Mouse (Mus musculus): Measurements from ENCODE around the gene Atp8a1. TPM values are rescaled to one million over a fixed set of nuclear protein-coding genes. Genes with fewer than 3 reads are reported as not detected.

The Atp8a1 gene
- polyA plus RNA-seq, 1 experiment: 2.6 TPM

DNA sequence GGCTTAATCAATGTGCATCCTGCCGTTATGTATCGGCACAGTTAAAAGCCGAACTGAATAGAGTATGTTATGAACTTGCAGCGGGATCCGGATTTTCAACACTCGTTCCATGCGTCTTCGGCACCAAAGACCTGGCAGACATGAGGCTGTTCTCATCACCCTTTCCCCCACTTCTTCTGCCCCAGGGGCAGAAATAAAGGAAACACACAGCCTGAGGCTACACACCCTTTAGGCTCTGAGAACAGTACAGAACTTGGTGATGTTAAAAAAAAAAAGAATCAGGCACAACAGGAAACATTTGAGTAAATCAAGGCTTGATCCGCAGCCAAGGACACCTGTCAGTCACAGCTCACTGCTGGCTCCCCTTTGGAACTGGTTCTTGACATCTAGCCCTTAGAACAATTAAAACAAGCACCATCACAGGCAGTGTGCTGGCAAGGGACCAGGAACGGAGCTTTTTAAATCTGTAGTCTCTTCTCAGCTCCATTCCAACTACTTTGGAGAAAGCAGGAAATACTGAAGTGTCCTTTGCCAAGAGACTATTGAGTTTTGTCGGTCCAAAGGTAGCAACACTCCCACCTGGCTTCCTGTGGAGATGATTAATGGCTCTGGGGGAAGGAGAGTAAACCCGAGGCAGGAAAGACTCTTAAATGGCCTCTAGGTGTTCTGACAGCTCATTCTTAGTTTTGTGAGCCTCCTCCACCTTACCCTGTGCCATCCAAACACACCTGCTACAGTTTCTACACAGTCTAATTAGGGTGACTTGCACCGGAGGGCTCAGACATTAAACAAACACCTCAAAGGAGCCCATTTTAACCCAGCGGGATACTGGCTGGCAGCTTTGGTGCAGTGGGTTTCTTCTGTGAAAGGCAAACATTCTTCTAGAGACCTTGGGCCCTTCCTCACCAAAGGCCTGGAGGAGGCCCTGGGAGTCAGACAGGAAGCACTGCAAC is 50.0 kb downstream of the Atp8a1 start:
- DNase-seq (ENCODE audit: low read depth, low spot score): peak; percentile 70
- WGBS: 24% methylated on average over 14 of the region's 14 CpGs

DNA sequence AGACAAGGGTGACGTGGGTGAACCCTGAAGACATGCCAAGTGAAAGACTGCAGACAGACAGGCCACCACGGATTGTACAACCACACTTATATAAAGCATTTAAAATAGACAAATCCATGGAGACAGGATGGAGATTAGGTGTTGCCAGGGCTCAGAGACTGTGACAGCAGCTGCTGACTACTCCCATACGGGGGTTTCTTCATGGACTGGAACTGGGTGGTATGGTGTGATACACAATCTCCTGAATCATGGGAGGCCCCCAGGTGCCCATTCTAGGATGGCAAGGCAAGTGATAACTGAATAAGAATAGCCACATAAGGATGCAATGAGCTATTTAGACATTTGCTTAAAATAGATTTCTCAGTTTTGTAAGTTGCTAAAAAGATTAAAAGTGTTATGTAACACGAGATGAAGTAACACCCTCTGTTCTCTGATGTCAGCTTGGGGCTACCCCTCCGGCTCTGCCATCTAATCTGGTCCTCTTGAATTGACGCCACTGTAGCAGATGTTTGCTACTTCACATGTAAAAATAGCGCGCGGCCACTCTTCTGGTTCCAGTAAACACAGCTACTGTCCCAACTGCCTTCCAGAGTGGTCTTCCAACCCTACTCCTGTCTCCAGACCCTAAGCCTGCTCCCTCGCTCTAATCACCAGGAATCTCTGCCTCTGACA is 53.0 kb downstream of the Atp8a1 start:
- no peak for DNase-seq (ENCODE audit: low read depth, low spot score)
- 86% methylated on average over 10 of the region's 10 CpGs for WGBS

DNA sequence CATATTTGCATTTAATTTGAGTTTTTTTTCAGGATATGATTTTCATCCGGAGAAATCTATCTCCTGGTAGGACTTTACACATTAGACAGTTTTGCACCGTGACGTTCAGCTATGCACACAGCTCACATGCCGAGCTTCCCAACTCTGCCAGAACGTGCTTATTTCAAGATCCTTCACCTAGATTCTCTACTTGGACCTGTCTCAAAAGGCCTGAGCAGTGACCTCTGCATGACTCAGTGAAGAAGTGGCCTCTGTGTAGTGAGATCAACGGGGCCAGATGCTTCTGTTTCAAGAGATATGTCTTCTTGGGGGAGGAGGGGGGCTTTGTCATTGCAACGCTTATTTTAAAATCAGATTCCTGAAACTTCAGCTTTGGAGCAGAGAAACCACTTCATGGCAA is 64.5 kb downstream of the Atp8a1 start:
- WGBS: 84% methylated on average over 7 of the region's 7 CpGs
- DNase-seq (ENCODE audit: low read depth, low spot score): no peak

DNA sequence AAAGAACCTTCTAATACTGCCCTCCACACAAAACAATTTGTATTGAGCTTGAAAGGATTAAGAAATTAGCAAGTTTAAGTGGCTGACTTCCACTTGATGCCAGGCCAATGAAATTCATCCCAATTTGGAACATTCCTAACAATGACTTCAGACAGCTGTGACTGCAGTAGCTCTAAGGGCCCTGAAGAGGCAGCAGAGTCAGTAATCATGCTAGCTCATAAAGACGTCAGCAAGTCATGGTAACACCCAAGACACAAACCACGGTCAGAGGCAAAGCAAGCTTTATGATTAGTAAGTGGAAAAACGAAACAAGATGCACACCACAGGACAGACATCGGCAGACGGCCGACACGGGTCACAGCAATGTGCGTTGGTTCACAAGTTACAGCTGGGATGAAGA is 69.2 kb downstream of the Atp8a1 start:
- 42% methylated on average over 8 of the region's 8 CpGs for WGBS
- no peak for DNase-seq (ENCODE audit: low read depth, low spot score)

DNA sequence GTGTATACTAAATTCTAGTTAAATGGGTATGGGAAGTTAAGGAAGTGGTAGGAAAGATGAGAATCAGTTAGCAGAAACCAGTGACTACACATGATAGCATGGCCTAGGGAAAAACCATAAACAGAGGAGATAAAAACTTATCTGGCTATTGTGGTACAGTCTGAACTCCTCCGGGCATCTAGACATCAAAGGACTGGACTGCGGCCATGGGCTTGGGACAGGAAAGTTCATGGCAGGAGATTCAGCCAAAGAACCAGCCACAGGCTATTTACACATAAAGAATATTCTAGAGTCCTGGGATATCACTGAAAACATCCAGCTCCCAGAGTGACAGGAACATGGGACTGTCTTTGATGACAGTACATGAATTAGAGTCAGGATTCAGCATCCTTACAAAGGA is 73.0 kb downstream of the Atp8a1 start:
- WGBS: 93% methylated on average over 2 of the region's 2 CpGs
- DNase-seq (ENCODE audit: low read depth, low spot score): no peak

DNA sequence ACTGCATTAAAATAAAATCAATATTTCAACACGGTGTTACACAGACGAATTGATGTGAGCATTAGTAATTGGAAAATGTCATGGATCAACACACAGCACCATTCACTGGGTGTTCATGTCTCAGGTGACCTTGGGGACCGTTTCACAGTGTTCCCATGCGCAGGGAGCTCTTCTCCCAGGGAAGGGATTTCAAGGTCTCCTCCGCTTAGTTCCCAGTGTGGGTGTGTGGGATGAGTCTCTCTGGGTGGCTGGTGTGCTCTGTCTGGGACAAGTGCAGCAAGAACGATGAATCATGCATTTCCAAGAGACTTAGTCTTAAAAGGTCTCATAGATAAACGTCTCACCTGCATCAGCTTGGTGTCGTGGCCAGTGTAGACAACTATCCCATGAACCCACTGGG is 78.5 kb downstream of the Atp8a1 start:
- WGBS: 90% methylated on average over 8 of the region's 8 CpGs
- DNase-seq (ENCODE audit: low read depth, low spot score): no peak

DNA sequence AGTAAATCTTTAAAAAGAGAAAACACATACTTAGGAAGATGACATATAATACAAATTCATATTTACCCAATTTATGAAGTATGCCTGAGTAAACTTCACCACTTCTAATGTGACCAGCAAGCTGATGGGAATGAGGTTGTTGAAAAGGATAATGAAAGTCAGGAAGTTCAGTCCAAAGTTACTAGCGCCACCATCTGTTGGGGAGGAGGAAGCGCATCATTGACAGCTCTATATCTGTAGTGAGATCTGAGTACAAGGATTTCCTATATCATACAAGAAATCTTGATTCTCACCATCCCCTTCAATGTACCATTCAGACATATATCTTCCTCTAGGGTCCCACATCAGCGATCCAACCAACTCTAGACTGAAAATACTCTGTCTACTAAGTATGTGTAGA is 82.4 kb downstream of the Atp8a1 start:
- no peak for DNase-seq (ENCODE audit: low read depth, low spot score)
- 96% methylated on average over 3 of the region's 3 CpGs for WGBS

DNA sequence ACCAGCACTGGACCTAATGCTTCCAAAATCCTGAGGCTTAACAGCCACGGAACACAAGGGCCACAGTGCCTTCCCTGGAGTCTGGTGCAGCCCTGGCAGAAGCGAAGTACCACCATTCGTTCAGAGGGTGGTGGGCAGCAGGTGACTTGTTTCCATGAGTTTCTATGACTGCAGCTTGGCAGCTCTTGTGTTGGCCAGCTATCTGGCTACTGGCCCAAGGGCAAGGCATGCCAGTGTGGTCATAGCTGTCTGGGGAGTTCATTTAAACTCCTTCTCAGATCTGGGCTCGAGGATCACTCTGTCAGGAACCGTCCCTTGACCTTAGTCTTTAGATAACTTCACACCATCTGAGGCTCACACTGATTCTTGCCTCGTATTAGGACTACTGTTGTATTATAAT is 89.1 kb downstream of the Atp8a1 start:
- WGBS: 92% methylated on average over 6 of the region's 6 CpGs
- no peak for DNase-seq (ENCODE audit: low read depth, low spot score)

DNA sequence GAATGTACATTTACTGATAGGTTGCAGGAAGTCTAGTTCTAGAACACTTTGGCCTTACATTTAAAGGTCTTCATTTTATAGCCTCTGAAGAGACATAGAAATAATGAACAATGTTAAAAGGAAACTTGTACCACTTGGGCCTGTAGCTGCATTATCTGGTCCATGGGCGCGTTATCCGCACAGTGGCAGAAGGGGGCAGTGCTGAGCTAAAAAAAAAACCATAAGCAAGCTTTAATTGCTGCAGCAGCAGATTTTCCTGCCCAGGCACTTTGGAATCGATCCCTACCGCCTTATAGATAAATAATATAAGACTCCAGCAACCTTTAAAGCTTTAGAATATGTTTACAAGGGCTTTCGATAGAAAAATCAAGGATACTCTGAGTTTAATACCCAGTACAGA is 91.1 kb downstream of the Atp8a1 start:
- WGBS: 12% methylated on average over 6 of the region's 6 CpGs
- DNase-seq (ENCODE audit: low read depth, low spot score): peak; percentile 28

DNA sequence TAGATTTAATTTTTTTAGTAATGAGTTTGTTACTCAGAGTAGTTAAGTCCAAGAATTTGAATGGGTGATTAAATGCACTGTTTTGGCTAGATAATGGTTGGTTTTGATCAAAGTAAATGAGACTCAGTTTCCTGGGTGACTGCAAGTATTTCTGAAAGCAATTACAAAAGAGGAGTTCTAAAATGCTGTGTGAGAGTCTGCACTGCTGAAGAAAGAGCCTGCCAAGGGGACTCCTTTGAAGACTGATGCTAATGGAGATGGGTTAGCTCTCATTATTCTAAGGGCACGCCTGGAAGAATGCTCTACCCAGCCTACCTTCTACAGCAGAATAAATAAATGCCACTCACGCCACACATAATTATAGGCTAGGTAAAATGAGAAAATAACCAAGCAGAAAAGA is 94.2 kb downstream of the Atp8a1 start:
- 85% methylated on average over 2 of the region's 2 CpGs for WGBS
- DNase-seq (ENCODE audit: low read depth, low spot score): no peak

DNA sequence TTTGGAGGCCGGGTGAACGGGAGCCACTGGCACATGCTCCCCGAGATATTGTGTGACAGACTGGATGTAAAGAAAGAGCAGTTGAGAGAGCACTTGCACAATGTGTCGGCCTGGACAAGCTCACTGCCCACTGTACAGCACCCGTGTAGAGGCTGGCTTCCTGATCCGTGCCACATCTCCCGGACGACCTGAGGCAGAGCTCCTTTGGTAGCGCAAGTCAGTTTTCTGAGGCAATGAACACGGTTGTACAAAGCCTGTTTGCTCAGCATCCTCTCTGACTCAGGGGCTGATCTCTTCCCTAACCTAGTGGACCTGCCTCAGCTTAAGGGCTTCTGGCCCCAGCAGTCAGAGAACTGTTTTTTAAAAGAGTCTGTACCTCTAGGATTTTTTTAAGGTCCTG is 94.6 kb downstream of the Atp8a1 start:
- no peak for DNase-seq (ENCODE audit: low read depth, low spot score)
- WGBS: 88% methylated on average over 10 of the region's 10 CpGs

DNA sequence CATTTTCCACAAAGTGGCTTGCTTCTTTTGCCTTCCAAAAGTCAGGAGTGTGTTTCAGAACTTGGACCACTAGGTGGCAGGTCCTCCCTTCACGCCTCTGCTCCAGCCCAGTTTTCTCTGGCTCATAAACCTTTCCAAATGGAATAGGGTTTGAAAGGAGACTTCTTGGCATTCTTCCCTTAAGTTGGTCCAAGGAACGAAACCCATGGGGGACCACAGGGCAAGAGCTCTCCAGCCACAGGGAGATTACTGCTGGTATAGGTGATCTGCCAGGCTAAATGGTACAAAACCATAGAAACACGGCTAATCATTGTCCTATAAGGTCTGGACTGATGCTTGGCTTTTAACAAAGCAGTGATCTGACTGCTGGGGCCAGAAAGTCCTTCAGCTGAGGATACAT is 95.2 kb downstream of the Atp8a1 start:
- 52% methylated on average over 3 of the region's 3 CpGs for whole genome bisulfite sequencing
- no peak for DNase-seq (ENCODE audit: low read depth, low spot score)

DNA sequence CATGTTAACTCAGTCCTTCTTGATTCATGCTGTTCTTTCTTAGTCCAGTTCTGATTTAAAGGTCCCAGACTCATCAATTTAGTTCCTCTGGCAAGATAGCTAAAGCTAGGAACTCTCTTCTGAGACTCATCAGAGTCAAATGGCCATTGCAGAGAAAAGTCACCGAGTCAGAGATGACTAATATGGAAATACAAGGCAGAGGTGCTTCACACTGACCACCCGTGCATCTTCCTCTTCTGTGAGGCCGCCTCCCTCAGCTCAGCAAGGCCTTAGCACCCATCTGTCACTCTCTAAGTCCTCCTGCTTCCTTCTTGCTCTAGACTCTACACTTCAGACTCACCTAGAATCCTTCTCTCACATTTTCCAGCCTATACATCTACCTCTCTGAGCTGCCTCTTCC is 108.0 kb downstream of the Atp8a1 start:
- WGBS: 81% methylated on average over 3 of the region's 3 CpGs
- DNase-seq (ENCODE audit: low read depth, low spot score): no peak

DNA sequence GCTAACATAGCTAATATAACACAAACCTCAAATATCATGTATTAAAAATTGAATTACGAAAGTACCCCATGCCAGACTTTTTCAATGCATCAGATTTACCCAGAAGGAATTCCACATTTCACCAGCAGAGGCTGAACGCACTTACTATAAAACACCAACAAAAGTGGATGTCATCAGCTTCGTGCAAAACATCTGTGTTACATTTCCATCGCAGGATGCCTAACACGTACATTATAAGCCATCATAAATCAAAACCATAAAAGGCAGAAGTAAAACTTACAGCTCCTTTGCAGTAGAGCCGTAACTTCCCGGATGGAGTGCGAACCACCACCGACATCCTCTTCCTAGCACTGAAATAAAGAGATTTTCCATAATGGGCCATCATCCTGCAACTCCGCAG is 109.1 kb downstream of the Atp8a1 start:
- DNase-seq (ENCODE audit: low read depth, low spot score): no peak
- WGBS: 77% methylated on average over 10 of the region's 10 CpGs

DNA sequence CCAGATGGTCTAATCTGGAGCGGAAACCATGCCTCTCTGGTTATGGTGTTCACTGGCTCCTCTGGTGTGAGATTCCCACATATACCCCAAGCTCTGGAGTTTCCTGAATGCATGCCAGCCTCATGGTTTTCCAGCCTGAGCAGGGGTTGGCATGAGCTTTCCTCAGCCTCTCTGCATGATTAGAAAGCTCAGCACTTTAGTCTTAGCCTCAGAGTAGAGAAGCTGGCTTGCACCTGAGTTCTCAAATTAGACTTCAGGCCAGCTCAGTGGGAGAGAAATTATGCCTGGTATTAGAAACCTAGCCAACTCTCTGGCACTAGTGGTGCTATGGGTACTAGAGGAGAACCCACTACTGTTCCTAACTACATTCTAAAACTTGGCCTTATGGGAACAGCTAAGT is 111.5 kb downstream of the Atp8a1 start:
- WGBS: 100% methylated on average over 1 of the region's 1 CpGs
- no peak for DNase-seq (ENCODE audit: low read depth, low spot score)

DNA sequence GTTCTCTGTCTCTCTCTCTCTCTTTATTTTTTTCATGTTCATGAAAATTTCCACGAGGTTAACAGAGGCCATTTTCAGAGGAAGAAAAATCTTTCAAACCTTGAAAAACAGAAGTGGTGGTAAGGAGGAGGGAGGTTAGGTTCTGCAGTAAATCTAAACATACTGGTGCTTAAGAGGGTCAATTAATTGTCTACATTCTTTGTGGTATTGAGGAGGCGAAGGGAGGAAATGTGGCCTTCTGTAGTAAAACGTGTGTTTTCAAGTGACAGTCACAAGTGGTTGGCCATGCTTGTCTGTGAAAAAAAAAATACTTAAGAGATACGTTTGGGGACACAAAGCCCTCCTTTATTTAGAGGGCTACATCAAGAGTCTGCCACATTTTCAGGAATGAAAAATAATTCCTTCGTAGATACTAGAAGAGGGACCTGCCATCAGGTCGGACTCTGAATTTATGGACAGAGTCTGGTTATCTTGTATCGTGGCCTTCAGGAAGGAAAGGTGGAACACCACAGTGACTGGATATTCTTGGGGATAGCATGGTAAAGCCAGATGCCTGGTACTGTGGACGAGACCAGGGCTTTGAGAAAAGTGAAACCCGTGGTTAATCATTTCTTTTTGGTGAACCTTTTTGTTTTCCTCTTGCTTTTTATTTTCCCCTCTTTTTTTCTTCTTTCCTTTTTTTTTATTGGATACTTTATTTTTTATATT is 113.5 kb downstream of the Atp8a1 start:
- 69% methylated on average over 9 of the region's 9 CpGs for WGBS
- no peak for DNase-seq (ENCODE audit: low read depth, low spot score)

DNA sequence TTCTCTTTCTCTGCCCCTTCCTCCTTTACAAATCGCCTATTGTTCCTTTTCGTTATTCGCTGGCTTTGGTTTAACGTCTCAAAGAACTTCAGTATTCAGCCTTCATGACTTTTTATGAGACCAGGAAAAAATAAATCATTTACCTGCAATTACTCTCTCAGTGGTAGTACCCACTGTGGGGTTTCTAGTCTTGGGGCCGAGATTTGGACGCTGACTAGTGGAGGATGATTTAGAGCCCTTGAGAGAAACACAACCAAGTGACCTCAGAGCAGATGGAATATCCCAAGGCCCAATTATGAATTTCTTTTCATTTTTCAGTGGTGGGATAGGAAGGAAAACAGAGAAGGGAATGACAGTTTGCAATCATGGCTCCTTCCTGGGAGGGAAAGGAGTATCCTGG is 114.1 kb downstream of the Atp8a1 start:
- DNase-seq (ENCODE audit: low read depth, low spot score): no peak
- WGBS: 50% methylated on average over 6 of the region's 6 CpGs

DNA sequence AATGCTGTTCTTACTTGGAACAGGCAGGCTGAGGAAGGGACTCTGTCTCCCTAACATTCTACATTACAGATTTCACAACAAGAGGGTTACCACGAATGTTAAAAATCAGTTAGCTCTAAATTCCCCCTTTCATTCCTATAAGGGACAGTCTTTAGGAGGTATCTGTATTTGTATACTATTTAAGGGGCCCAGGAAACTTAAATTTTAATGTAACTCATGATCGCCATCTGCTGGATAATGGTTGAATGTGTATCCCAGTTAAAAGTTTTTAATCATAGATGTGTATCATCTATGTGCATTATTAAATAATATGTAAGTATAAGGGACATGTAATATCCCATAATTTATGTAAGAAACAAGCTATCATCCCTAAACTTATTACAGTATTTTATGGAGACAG is 119.5 kb downstream of the Atp8a1 start:
- peak; percentile 0 for DNase-seq (ENCODE audit: low read depth, low spot score)
- 18% methylated on average over 2 of the region's 2 CpGs for WGBS

DNA sequence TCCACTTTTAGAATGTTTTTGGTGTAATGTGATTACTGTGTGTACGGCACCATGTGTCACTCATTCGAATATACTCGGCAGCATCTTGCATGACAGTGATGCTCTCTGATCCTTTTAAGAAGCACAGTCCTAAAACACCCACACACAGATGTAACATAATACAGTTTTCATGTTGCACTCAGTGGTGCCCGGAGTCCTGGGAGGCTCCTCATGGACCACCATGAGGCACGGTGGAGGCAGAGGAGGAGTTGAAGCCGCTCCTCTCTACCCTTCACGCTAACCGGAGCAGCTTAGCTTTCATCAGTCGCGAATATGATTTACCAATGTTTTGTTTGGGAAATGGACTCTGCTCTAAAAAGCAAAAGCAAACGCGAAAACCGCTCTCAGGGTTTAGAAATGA is 120.4 kb downstream of the Atp8a1 start:
- no peak for DNase-seq (ENCODE audit: low read depth, low spot score)
- 80% methylated on average over 13 of the region's 13 CpGs for WGBS

DNA sequence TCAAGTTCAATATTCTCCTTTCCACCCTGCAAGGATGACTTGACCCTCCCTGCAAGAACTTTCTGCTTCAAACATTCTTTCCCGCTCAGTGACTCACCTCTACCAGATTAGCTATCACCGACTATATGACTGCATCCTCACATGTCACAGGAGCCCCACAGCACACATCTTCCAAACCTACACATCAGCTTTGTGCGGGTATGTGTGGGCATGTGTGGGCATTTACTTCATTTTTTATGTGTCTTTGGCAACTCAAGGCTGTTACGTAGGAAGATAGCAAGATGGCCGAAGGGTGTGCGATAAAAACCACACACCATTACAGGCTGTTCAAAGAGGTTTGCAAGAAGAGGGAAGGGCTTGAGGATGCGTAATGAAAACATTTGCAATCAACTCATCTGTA is 145.6 kb downstream of the Atp8a1 start:
- DNase-seq (ENCODE audit: low read depth, low spot score): no peak
- 94% methylated on average over 7 of the region's 7 CpGs for WGBS

DNA sequence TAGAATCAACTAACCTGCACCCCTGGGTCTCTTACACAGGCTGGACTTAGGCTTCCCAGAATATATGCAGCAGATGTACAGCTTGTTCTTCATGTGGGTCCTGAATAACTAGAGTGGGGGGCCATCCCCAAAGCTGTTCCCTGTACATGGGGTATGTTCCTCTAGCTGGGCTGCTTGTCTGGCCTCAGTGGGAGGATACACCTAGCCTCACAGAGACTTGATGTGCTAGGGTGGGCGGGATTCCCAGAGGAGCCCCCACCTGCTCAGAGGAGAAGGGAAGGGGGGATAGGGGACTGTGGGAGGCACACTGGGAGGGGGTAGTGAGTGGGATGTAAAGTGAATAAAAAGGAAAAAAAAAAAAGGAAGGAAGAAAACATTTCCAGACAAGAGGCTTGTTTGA is 147.8 kb downstream of the Atp8a1 start:
- DNase-seq (ENCODE audit: low read depth, low spot score): no peak
- 90% methylated on average over 1 of the region's 1 CpGs for WGBS
